Mouse (Mus musculus) olfactory bulb, adult 2 months (tissue): Measurements from ENCODE around the gene Nfe2.

ENCODE experiments used
- CTCF ChIP-seq: fragments of 200-500 bp; IDR thresholded peaks from 2 replicates; pipeline ENCODE4 v1.5.1; 2012; ENCODE audit warnings: low read depth, mild to moderate bottlenecking, low read length, moderate library complexity; ENCODE audit not compliant: insufficient read depth
- POLR2A ChIP-seq: fragments of 200-500 bp; IDR thresholded peaks from 2 replicates; pipeline ENCODE4 v1.6.1; 2012; ENCODE audit warnings: mild to moderate bottlenecking, low read depth, low read length, moderate library complexity; ENCODE audit not compliant: insufficient read depth

DNA sequence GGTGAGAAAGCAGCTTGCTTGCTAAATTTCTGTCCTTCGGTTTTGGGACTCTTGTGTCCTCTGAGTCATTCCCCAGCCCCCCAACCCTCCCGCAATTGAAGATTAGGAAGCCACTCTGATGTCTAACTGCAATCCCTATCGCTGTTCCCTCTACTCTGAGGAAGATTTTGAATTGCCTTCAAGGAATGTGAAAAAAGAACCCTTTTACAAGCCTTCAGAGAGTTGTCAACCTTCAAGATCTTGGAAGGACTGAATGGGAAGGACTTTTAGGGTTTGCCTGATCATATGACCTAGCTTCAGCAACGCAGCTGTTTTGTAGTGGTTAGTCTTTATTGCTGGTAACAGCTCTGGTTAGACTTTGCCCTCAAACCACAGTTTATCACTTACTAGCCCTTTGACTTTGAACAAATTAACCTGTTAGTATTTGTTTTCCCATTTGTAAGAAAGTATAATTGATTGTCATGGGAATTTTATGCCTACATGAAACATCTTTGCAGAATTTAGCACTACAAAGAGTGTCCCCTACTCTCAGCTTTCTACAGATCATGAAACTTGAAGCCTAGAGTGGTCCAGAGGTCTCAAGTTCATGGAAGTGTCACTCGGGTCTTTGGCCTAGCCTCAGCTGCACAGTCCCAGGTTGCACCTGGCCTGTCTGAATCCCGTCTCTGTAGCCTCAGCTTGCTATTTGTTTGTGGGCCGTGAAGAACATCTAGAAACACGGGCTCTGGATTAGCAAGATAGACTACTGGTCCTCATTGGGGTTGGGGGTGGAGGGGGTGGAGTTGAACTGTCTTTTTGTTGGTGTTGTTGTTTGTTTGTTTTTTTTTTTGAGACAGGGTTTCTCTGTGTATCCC is 47.8 kb upstream of the Nfe2 start:
- no peak for TF ChIP-seq POLR2A
- no peak for TF ChIP-seq CTCF
